Mouse (Mus musculus): ENCODE measurements around the gene Cd300e.

Gene Cd300e

GRCm38 (mm10) chr11:115062077-115062476 lies at the start of gene Cd300e:
Cd300e (minus strand) TSS chr11:115062177.
- DNase-seq (ENCODE audit: low read depth), result no peak

DNA sequence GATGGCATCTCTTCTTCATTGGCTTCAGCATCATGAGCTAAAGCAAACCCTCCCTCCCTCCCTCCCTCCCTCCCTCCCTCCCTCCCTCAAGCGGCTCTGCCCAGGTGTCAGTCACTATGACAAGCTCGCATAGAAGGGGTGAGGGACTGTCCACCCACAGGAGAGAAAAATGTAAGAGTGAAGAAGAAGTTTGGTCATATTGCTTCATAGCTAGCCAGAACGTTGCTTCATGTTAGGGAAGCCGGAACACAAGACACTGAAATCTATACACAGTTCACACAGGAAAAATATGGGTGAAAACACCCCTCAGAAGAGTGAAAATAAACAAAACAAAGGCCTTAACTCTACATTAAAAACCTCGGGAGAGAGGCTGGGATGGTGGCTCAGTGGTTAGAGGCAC lies 48.3 kb upstream of the Cd300e start:
- no peak for DNase-seq (ENCODE audit: low read depth)

DNA sequence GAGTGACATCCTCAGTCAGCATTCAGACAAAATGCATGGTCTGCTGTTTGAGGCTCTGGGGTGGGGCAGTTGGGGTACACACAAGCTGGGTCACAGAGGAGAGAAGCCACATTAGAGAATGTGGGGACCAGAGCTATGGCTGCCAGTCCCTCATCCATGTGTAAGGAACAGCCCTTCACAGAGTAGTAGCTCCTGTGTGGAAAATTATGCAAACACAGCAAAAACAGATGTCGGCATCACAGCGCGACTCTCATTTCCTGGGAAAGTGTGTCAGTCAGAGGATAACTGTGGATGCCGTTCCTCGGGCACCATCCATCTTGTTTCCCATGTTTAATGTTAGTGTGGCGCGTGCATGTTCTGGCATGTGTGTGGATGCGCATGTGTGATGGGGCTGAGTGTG lies 46.2 kb upstream of the Cd300e start:
- DNase-seq (ENCODE audit: low read depth), result no peak

GRCm38 (mm10) chr11:115107403-115107916 lies 45.5 kb upstream of the Cd300e start:
- DNase-seq (ENCODE audit: low read depth), result no peak

GRCm38 (mm10) chr11:115106638-115107037 lies 44.7 kb upstream of the Cd300e start:
- DNase-seq (ENCODE audit: low read depth), result no peak

DNA sequence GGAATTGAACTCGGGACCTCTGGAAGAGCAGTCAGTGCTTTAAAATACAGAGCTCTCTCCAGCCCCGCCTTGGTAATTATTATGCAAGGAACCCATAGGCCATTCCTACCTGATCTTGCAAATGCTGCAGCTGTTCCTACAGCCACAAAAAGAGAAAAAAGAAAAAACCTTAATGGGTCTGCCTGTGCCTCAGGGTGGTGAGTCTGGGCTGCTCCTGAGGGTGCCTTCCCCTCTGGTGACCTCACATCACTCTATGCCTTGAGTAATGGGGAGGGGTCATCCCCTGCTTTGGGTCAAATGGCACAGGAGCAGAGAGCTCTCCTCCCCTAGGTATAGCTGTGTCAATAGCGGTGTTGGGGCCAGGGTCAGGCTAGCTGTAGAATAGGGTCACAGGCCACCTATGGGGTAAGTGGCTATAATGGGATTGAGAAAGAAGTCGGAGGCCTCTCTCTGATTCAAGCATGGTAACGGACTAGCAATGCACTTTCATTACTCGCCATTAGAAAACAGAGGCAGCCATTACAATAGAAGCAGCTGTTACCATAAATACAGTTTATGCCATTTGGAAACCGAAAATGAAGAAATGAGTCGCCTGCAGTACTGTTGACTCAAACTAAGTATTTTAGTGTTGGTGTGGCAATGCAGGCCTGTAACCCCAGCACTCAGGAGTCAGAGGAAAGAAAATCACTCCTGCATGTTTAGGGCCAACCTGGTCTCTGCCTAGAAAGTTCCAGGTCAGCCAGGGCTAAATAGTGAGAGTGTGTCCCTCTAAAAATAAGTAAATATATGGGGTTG lies 43.0 kb upstream of the Cd300e start:
- DNase-seq (ENCODE audit: low read depth), result no peak

- DNase-seq (ENCODE audit: low read depth), result no peak
Measured at GRCm38 (mm10) chr11:115103470-115104413, 41.8 kb upstream of the Cd300e start.

GRCm38 (mm10) chr11:115102116-115102515 lies 40.1 kb upstream of the Cd300e start:
- no peak for DNase-seq (ENCODE audit: low read depth)

DNA sequence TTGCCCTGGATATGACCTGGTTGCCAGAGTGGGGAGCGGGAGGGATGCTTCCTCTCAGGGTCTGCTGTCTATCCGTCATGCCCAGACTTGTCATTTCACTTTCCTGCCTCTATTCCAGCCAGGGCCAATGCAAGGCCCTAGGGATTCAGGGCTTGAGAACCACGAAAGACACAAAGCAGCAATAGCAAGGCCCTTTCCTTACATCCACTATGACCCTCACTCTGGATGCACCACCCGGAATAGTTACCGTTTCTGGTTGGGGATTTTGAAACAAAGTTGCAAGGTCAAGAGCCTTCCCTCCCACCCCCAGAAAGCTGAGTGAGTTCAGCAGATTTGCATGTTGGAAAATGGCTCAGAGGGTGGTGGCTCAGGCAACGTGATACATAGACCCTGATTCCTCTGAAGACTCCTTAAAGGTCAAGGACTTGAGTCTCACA lies 39.7 kb upstream of the Cd300e start:
- no peak for DNase-seq (ENCODE audit: low read depth)

DNA sequence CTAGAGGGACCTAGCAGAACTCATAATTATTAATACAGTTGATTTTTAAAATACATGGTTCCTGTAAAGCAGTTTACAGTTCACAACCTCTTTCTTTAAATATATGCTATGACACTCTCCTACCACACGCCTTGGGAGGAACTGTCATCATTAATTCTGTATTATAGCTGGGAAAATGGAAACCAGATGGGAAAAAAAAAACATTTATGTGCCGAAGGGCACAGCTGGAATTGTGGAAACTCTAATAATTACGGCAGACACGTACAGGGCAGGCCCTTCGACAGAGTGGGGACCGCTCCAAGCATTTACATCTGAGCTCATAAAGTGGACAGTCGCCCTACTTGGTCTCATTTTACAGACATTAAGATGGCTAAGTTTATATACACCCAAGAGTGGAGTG lies 38.8 kb upstream of the Cd300e start:
- DNase-seq (ENCODE audit: low read depth), result no peak

DNA sequence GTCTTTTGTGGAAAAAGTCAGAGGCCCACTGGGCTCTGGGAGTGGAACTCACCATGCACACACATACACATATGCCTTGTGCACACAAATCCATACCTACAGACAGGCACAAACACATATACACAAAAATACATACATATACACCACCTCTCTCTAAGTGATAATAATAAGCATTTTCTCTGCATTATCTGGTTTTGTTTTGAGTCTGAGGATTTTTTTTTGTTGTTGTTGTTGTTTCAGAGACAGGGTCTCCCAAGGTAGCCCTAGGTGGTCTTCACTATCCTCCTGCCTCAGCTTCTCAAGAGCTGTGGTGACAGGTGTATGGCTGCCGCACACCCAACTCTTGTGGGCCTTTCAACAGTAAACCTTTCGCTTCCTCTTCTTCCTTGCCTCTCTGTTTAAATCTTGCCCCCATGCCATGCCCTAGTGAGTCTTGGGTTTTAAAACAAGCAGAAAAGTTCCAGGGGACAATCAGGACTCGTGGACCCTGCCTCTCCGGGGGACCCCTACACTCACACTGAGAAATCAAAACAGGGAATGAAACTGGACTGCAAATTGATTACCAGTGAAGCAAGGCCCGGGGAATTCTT lies 38.1 kb upstream of the Cd300e start:
- no peak for DNase-seq (ENCODE audit: low read depth)

GRCm38 (mm10) chr11:115099241-115099840 lies 37.4 kb upstream of the Cd300e start:
- no peak for DNase-seq (ENCODE audit: low read depth)

GRCm38 (mm10) chr11:115098203-115098932 lies 36.4 kb upstream of the Cd300e start:
- DNase-seq (ENCODE audit: low read depth), result no peak

DNA sequence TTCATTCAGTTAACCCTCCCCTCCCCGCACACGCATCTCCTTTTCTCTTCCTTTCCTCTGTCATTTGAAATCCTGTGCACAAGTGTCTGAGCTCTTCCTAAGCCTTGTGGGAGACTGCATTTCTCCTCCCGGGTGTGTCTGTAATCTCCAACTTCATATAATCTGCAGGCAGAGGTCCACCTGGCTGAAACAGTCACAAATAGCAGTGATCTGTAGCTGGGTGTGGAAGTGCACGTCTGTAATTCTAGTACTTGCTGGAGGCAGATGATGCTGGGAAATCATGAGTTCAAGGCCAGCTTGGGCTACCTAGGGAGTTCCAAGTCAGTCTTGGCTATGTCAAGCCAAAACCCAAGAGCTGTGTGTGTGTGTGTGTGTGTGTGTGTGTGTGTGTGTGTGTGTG lies 30.2 kb upstream of the Cd300e start:
- no peak for DNase-seq (ENCODE audit: low read depth)

DNA sequence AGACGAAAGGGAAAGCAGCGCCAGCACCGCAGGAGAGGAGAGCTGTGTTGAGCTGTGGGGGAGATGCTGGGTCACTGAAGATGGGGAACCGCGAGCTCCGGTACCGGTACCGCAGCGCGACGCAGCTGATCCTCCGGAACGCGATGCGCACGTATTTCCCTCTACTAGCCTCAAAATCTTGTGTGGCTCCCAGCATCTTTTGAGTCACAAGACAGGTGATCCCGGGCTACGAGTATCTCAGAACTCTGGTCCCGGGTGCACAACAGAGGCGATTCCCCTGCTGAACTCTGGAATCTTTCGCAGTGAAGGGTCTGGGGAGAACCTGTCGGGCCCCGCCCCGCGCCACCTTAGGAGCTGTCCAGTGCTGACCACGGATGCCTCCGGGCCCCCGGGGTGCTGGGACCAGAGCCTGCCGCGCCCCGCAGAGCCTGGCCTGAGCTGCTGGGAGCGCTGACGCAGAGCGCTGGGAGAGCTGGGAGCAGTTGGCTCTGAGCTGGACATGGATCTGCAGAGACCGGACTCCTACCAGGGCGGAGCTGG lies 29.5 kb upstream of the Cd300e start, which contains the start of gene Rab37:
Gene Rab37 (plus strand): TSS at position 70 of the 540 bp plus-strand sequence.
- DNase-seq (ENCODE audit: low read depth), result no peak

DNA sequence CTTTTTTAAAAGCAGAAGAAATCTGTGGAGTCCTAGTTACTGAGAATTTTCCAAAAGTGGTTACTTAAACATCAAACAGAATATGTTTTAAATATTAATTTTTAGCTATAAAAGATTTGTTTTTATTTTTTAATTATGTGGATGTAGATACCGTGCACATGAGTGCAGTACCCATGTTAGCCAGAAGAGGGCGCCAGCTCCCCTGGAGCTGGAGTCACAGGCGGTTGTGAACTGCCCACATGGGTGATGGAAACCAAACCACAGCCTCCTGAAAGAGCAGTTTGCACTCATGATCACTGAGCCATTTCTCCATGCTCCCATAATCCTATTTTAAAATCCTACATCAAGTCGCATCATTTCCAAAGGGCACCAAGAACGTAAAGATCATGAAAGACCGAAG lies 27.9 kb upstream of the Cd300e start:
- DNase-seq (ENCODE audit: low read depth), result no peak

DNA sequence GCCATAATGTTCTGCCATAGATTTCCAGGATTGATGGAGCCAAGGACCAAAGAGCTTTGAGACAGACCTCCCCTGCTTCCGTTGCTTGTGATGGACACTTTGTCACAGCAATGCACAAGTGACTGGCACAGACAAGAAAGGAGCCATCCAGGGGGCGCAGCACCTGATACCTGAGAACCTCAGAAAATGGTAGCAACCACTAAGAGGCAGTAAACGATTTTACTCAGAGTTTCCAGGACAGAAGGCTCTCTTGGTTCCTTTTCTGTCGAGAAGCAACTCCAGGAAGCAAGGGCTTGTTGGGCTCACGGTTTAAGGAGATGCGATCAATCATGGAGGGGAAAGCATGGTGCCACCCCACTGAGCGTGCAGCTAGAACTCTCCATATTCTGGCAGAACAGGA lies 24.2 kb upstream of the Cd300e start:
- no peak for DNase-seq (ENCODE audit: low read depth)

DNA sequence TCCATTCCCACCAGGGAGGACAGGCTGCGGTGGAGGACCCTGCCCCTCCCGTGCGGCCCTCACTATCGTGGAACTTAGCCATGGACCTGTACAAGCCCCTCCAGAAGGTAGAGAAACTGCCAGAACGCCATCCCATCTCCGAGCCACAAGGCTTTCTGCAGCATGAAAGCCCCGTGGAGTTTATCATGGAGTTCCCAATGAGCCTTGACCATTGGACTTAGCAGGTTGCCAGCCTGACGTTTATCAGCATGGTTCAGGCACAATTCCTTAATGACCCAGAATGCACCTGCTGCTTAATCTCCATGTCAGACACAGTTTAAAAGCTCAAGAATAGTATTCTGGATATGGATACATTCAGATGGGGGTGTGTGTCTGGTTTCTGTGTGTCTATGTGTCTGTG lies 23.1 kb upstream of the Cd300e start:
- no peak for DNase-seq (ENCODE audit: low read depth)

DNA sequence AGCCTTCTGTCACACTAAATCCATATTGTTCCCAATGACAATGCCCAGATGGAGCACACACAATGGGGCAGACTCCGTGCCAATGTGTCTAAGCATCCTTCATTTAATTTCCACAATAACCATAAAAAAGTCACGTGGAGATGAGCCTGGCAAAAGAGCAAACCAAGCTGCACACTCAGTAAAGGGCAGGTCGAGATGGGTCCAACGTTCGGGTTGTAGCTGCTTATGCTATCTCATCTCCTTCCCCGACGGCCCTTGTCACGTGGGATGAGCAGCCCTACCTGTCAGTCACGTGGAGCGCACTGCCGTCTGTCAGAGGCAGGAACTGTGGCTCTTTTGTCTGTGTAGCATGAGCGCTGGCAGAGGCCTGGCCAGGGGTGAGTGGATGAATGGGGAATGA lies 22.6 kb upstream of the Cd300e start:
- DNase-seq (ENCODE audit: low read depth), result no peak

GRCm38 (mm10) chr11:115083376-115084139 lies 21.6 kb upstream of the Cd300e start:
- DNase-seq (ENCODE audit: low read depth), result peak; percentile 5

Measured in fibroblast of lung, adult 2 months (primary cell).